Mouse (Mus musculus) kidney, adult 2 months (tissue): ENCODE results near the gene Gpr68.

Source experiments
- CTCF ChIP-seq: fragments of 200-500 bp; conservative IDR thresholded peaks from 2 replicates; pipeline ENCODE4 v1.5.1; 2011; ENCODE audit warnings: low read depth, mild to moderate bottlenecking, control low read depth, low read length, moderate library complexity, mixed read lengths; ENCODE audit not compliant: insufficient read depth, insufficient read length
- POLR2A ChIP-seq: fragments of 200-500 bp; IDR thresholded peaks from one replicate; pipeline ENCODE4 v1.6.1; 2011; ENCODE audit warnings: low read depth, low read length, control low read depth

- TF ChIP-seq POLR2A (no peak), CTCF (no peak)
These were observed 28.7 kb upstream of the Gpr68 start for GRCm38 (mm10) chr12:100936737-100937136.
